Mouse (Mus musculus): Measurements from ENCODE around the gene Gm28308. TPM values are rescaled to one million over a fixed set of nuclear protein-coding genes. Genes with fewer than 3 reads are reported as not detected.

The Gm28308 gene
- total and polyA plus RNA-seq, 3 experiments, result not detected

GRCm38 (mm10) chr6:52256956-52257355, 43.8 kb upstream of the Gm28308 start:
- in situ Hi-C loops (cut with MboI; ENCODE audit: low pct_ligation_motif_present, low pct_unique_long_range_greater_than_20kb, low sequenced_read_pairs) (loop anchor here (25.0 kb wide), 1 partner anchor 655 kb away; no protein-coding TSS in a partner anchor), dilution Hi-C loops (cut with MboI; ENCODE audit: extremely low pct_ligation_motif_present, extremely low pct_unique_long_range_greater_than_20kb, low sequenced_read_pairs) (no loop called here)
- Histone ChIP-seq H3K9me3 (replicated peaks; ENCODE audit: low read length) (peaks cover 24% of the 10 kb centered on the region), H3K9ac (ENCODE audit: insufficient read depth, low read depth) (no peak overlapping the region), H3K4me1 (ENCODE audit: control insufficient read depth in 1 of 2, insufficient read depth in 2 of 2) (no peaks in the 10 kb centered on the region), H3K4me2 (ENCODE audit: insufficient read depth, low read depth, poor library complexity, severe bottlenecking) (peak overlapping the region; percentile 38; the same call in 1 of the 2 replicates), H3K27ac (ENCODE audit: insufficient read depth, low read depth) (no peak overlapping the region), H3K27me3 (replicated peaks) (peaks cover 7% of the 10 kb centered on the region), H3K36me3 (replicated peaks in 1 of 2; ENCODE audit: control insufficient read depth in 1 of 2, insufficient read depth in 1 of 2, low read length in 1 of 2) (no peaks in the 10 kb centered on the region), H3K4me3 (replicated peaks in 1 of 3; ENCODE audit: low read depth in 2 of 3, low read length in 2 of 3, poor library complexity in 1 of 3) (no peak overlapping the region), H3K79me2 (replicated peaks; ENCODE audit: control insufficient read depth, extremely low read depth, insufficient read depth, poor library complexity, severe bottlenecking) (no peaks in the 10 kb centered on the region)
- TF ChIP-seq USF2 (conservative IDR thresholded peaks at IDR 0.05; ENCODE audit: low read depth, low read length), result no peak
- peak; percentile 47 for TF ChIP-seq ZC3H11A (IDR thresholded peaks at IDR 0.05; ENCODE audit: low read depth, low read length)
- TF ChIP-seq IRF4 (IDR thresholded peaks at IDR 0.05; ENCODE audit: low read depth, low read length), result no peak
- TF ChIP-seq CTCF (conservative IDR thresholded peaks at IDR 0.05 in 1 of 2, IDR thresholded peaks at IDR 0.05 in 1 of 2; ENCODE audit: low read depth in 2 of 2, low read length in 2 of 2), result peak; percentile 40 to 92
- peak; percentile 99 for TF ChIP-seq RAD21 (IDR thresholded peaks at IDR 0.05; ENCODE audit: low read depth, low read length)
- TF ChIP-seq SMC3 (IDR thresholded peaks at IDR 0.05; ENCODE audit: low read depth, low read length), result peak; percentile 88
- DNase-seq (ENCODE audit: extremely low read depth), result peak; percentile 71

GRCm38 (mm10) chr6:52253511-52254500, 40.7 kb upstream of the Gm28308 start:
- Histone ChIP-seq H3K79me2 (replicated peaks; ENCODE audit: control insufficient read depth, extremely low read depth, insufficient read depth, poor library complexity, severe bottlenecking) (no peaks in the 10 kb centered on the region), H3K9me3 (replicated peaks; ENCODE audit: low read length) (peaks cover 21% of the 10 kb centered on the region), H3K27ac (ENCODE audit: insufficient read depth, low read depth) (no peak overlapping the region), H3K27me3 (replicated peaks) (no peaks in the 10 kb centered on the region), H3K9ac (ENCODE audit: insufficient read depth, low read depth) (no peak overlapping the region), H3K4me3 (replicated peaks in 1 of 3; ENCODE audit: low read depth in 2 of 3, low read length in 2 of 3, poor library complexity in 1 of 3) (no peak overlapping the region), H3K4me2 (ENCODE audit: insufficient read depth, low read depth, poor library complexity, severe bottlenecking) (no peak overlapping the region), H3K36me3 (replicated peaks in 1 of 2; ENCODE audit: control insufficient read depth in 1 of 2, insufficient read depth in 1 of 2, low read length in 1 of 2) (no peaks in the 10 kb centered on the region), H3K4me1 (ENCODE audit: control insufficient read depth in 1 of 2, insufficient read depth in 2 of 2) (no peaks in the 10 kb centered on the region)
- DNase-seq (ENCODE audit: extremely low read depth), result no peak
- no peak for TF ChIP-seq RCOR1 (conservative IDR thresholded peaks at IDR 0.05; ENCODE audit: low read depth, low read length)
- TF ChIP-seq UBTF (IDR thresholded peaks at IDR 0.05; ENCODE audit: low read depth, low read length), result no peak
- no peak for TF ChIP-seq MXI1 (IDR thresholded peaks at IDR 0.05; ENCODE audit: low read depth, low read length)
- TF ChIP-seq MAFK (IDR thresholded peaks at IDR 0.05; ENCODE audit: insufficient replicate concordance, low read length), result no peak
- no peak for TF ChIP-seq SMC3 (IDR thresholded peaks at IDR 0.05; ENCODE audit: low read depth, low read length)
- TF ChIP-seq USF2 (conservative IDR thresholded peaks at IDR 0.05; ENCODE audit: low read depth, low read length), result no peak
- no peak for TF ChIP-seq POLR2A (IDR thresholded peaks at IDR 0.05; ENCODE audit: low read depth, low read length)
- no peak for TF ChIP-seq CHD1 (IDR thresholded peaks at IDR 0.05; ENCODE audit: low read depth, low read length)
- no peak for TF ChIP-seq ZKSCAN1 (IDR thresholded peaks at IDR 0.05; ENCODE audit: borderline replicate concordance, low read depth, low read length)
- TF ChIP-seq IRF4 (IDR thresholded peaks at IDR 0.05; ENCODE audit: low read depth, low read length), result no peak
- TF ChIP-seq ZC3H11A (IDR thresholded peaks at IDR 0.05; ENCODE audit: low read depth, low read length), result no peak
- no peak for TF ChIP-seq JUN (IDR thresholded peaks at IDR 0.05; ENCODE audit: insufficient read depth, low read depth, low read length)
- no peak for TF ChIP-seq NRF1 (IDR thresholded peaks at IDR 0.05; ENCODE audit: low read depth, low read length)
- TF ChIP-seq NELFE (IDR thresholded peaks at IDR 0.05; ENCODE audit: low read depth, low read length), result no peak
- TF ChIP-seq MYC (IDR thresholded peaks at IDR 0.05; ENCODE audit: low read depth, low read length), result no peak
- dilution Hi-C loops (cut with MboI; ENCODE audit: extremely low pct_ligation_motif_present, extremely low pct_unique_long_range_greater_than_20kb, low sequenced_read_pairs) (no loop called here), in situ Hi-C loops (cut with MboI; ENCODE audit: low pct_ligation_motif_present, low pct_unique_long_range_greater_than_20kb, low sequenced_read_pairs) (loop anchor here (25.0 kb wide), 1 partner anchor 658 kb away; no protein-coding TSS in a partner anchor)
